Mouse (Mus musculus) thymus, adult 2 months (tissue): ENCODE results near the gene Entpd3. TPM values are rescaled to one million over a fixed set of nuclear protein-coding genes. Genes with fewer than 3 reads are reported as not detected.
A peak's percentile ranks its signal among the peaks of the same experiment; 100 is the strongest.

Source experiments
- DNase-seq: peaks from one replicate; pipeline ENCODE4 v3.0.0; 2021
- H3K27ac ChIP-seq: fragments of 200-500 bp; 2 replicates; pipeline ENCODE4 v1.5.1; 2012; ENCODE audit warnings: low read length, control low read depth; ENCODE audit not compliant: control insufficient read depth, insufficient read depth
- H3K27me3 ChIP-seq: fragments of 200-500 bp; 2 replicates; pipeline ENCODE4 v1.6.1; 2012; ENCODE audit warnings: mild to moderate bottlenecking, low read length, moderate library complexity, mixed read lengths; ENCODE audit not compliant: control insufficient read depth, insufficient read depth
- H3K36me3 ChIP-seq: fragments of 200-500 bp; 2 replicates; pipeline ENCODE4 v1.6.1; 2012; ENCODE audit warnings: mild to moderate bottlenecking, low read length, moderate library complexity; ENCODE audit not compliant: control insufficient read depth, insufficient read depth
- H3K4me1 ChIP-seq: fragments of 200-500 bp; replicated peaks from 2 replicates; pipeline ENCODE4 v1.6.1; 2012; ENCODE audit warnings: low read length; ENCODE audit not compliant: control insufficient read depth, insufficient read depth
- H3K4me3 ChIP-seq: fragments of 200-500 bp; 2 replicates; pipeline ENCODE4 v1.5.1; 2012; ENCODE audit warnings: mild to moderate bottlenecking, low read length, control low read depth, moderate library complexity; ENCODE audit not compliant: control insufficient read depth, insufficient read depth
- CTCF ChIP-seq: fragments of 200-500 bp; IDR thresholded peaks from 2 replicates; pipeline ENCODE4 v1.5.1; 2012; ENCODE audit warnings: mild to moderate bottlenecking, control low read depth, low read length, moderate library complexity, borderline replicate concordance; ENCODE audit not compliant: control insufficient read depth, poor library complexity, insufficient read depth; ENCODE audit errors: extremely low read depth
- POLR2A ChIP-seq: fragments of 200-500 bp; IDR thresholded peaks from 2 replicates; pipeline ENCODE4 v1.6.1; 2012; ENCODE audit warnings: mild to moderate bottlenecking, low read length, control low read depth, moderate library complexity; ENCODE audit not compliant: control insufficient read depth, poor library complexity, insufficient read depth; ENCODE audit errors: extremely low read depth
- WGBS: fragments of 180-500 bp; shearing (Covaris S2); methylation state at CpG from one replicate; pipeline ENCODE4 v1.1.7; 2018; 5-methylcytosine and 5-hydroxymethylcytosine counted together
- polyA plus RNA-seq: library from polyadenylated mRNA; depleted of rRNA; stranded (reverse); fragments of >200 nt; gene quantifications from 2 replicates; pipeline ENCODE4 v1.2.3, GENCODE M21; 2012; rRNA removed

Gene Entpd3
- polyA plus RNA-seq, 1 experiment: 2.0 TPM

DNA sequence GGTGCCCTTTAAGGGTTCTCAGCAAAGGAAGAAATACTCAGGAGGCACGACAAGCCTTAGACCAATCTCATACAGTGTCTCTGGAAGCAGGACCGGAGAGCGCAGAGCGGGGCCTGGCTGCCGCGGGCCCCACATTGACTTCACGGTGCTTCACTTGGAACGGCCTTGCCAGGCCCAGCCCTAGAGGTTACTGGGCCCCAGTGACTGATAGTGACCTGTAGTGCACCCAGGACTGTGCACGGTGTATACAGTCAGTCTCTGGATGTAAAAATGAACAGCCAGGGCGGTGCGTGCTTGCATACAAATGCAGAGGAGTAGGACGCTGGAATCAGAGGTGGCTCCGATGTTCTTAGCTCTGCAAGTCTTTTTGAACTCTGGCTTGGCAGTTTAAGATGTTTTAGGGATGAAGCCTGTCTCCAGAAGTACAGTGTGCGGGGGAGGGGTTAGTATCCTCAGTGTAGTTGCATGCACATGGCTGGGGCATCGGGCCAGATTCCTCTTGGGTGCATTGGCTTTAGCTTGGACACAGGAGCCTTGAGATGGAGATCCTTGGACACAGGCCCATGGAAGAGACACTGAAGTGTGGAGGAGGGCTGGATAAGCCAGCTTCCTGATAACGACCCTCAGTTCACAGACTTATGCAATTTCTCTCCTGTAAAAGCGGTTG, 62.7 kb downstream of the Entpd3 start:
- 68% methylated on average over 17 of the region's 17 CpGs for WGBS
- DNase-seq: no peak
- Histone ChIP-seq H3K36me3 (no peaks in the 10 kb centered on the region), H3K4me1 (no peaks in the 10 kb centered on the region; the same call in 1 of the 2 replicates), H3K27me3 (no peaks in the 10 kb centered on the region), H3K27ac (no peak overlapping the region), H3K4me3 (no peak overlapping the region)
- TF ChIP-seq POLR2A (no peak), CTCF (no peak)

DNA sequence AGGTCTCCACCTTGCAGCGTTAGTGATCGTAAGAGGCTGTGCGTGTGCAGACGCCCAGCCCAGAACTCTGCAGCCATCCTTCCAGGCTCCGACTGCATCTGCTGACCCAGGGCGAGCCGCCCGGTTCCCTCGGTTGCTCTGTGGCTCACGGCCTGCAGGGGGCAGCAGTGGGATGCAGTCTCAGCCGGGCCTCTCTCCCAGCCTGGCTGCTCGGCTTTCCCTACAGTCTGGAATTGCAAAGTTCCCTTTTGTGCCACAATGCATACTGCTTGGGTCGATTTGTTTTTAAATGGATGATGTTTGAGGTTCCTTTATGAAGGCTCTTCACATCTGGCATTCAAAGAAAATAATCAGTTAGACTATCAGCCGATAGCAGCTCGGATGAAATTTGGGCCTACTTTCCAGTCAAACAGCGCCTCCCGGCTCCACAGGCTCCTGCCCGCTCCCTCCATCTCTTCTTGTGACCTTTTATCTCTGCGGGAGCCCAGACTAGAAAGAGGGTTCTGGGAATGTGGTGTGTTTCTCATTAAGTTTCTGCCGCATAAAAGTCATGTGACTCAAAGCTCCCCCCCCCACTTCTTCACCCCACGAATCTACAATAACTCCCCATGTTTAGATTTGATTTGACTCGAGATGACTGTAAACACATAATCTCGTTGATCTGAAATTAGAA, 63.4 kb downstream of the Entpd3 start:
- no peaks in the 10 kb centered on the region for H3K36me3 ChIP-seq
- H3K27me3 ChIP-seq: no peaks in the 10 kb centered on the region
- TF ChIP-seq CTCF: peak; percentile 94
- no peak for TF ChIP-seq POLR2A
- H3K27ac ChIP-seq: no peak overlapping the region
- no peaks in the 10 kb centered on the region; the same call in 1 of the 2 replicates for H3K4me1 ChIP-seq
- H3K4me3 ChIP-seq: no peak overlapping the region
- 32% methylated on average over 23 of the region's 23 CpGs for WGBS
- peak; percentile 76 for DNase-seq

DNA sequence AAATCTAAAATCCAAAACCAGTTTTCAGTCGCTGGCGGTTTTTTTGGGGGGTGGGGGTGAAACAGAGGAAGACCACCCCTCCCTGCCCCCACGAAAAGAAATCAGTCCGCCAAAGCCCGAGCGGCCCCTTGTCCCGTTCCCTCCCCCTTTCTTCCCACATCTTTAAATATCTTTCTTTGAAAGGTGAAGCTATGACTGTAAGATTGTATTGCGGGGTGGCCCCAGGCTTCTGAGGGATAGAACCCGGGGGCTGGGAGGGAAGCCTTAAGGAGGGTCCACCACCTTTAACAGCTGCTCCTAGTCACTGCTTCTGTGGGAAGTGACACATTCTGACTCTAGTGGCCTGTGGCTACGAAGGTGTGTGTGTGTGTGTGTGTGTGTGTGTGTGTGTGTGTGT, 63.9 kb downstream of the Entpd3 start:
- Histone ChIP-seq H3K27me3 (no peaks in the 10 kb centered on the region), H3K36me3 (no peaks in the 10 kb centered on the region), H3K4me1 (no peaks in the 10 kb centered on the region; the same call in 1 of the 2 replicates), H3K4me3 (no peak overlapping the region), H3K27ac (no peak overlapping the region)
- no peak for DNase-seq
- TF ChIP-seq POLR2A: no peak
- WGBS: 84% methylated on average over 10 of the region's 10 CpGs

DNA sequence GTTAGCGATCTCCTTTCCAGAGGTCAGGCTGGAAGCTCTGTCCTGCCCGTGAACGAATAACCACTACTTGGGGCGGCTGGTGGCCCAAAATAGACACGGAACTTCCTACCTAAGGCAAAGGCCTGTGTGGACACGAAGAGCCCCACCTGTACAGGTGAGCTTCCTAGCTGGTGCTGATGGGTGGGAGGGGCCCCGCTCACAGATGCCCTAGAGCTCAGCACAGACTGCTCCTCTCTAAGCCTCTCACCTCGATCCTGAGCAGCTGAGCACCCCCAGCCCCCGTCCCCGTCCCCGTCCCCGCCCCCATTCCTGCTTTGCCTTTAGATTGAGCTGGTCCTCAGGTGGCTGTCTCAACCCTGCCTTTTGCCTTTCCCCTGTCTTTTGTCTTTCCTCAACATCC, 64.3 kb downstream of the Entpd3 start:
- no peak overlapping the region for H3K27ac ChIP-seq
- no peak for TF ChIP-seq POLR2A
- TF ChIP-seq CTCF: no peak
- H3K4me1 ChIP-seq: no peaks in the 10 kb centered on the region; the same call in 1 of the 2 replicates
- DNase-seq: no peak
- WGBS: 87% methylated on average over 11 of the region's 12 CpGs
- H3K4me3 ChIP-seq: no peak overlapping the region
- H3K27me3 ChIP-seq: no peaks in the 10 kb centered on the region
- H3K36me3 ChIP-seq: no peaks in the 10 kb centered on the region

DNA sequence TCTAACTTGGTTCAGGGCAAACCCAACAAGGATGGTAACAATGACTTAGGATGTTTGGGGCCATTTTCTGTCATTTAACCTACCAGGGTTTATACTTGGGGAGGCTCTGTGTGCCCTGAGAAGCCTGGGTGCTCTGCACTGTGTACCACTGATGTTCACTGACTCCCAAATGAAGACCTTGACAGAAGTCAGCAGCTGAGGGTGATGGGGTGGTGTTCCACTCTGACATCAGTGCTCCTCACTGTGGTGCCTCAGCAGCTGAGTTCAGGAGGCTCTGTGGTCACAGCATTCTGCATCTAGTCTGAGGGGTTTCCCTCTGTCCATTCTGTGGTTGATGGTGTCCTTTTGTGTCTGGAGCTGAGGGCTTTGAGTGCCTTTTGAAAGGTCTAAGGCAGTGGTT, 71.4 kb downstream of the Entpd3 start:
- TF ChIP-seq POLR2A: no peak
- no peak for TF ChIP-seq CTCF
- Histone ChIP-seq H3K36me3 (no peaks in the 10 kb centered on the region), H3K4me1 (no peaks in the 10 kb centered on the region), H3K27me3 (no peaks in the 10 kb centered on the region), H3K4me3 (no peak overlapping the region), H3K27ac (no peak overlapping the region)
- DNase-seq: no peak

DNA sequence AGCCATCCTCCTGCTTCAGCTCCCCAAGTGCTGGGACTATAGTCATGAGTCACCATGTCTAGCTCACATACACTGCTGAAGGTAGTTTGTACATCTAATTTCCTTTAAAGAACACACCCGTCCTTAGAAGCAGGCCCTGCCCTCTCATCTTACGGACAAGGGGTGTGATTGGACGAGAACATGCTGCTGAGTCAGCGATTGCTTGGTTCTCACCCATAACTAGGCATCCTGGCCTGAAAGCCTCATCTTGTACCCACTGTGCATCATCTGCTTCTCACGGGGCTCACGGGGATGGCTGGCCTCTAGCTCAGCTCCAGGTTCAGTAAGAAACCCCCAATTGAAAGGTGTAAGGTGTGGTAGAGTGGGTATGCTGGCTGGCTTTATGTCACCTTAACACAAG, 74.4 kb downstream of the Entpd3 start:
- no peaks in the 10 kb centered on the region for H3K4me1 ChIP-seq
- TF ChIP-seq POLR2A: no peak
- TF ChIP-seq CTCF: no peak
- DNase-seq: no peak
- H3K36me3 ChIP-seq: no peaks in the 10 kb centered on the region
- H3K27ac ChIP-seq: no peak overlapping the region
- no peak overlapping the region for H3K4me3 ChIP-seq
- WGBS: 93% methylated on average over 6 of the region's 6 CpGs
- H3K27me3 ChIP-seq: no peaks in the 10 kb centered on the region

Other genes starting within 250 kb of the Entpd3 start
- 0.31 and 1.5 TPM in 2 replicates for gene Myrip, start 238.3 kb upstream of the Entpd3 start, polyA plus RNA-seq
- 94.4 and 113 TPM in 2 replicates for gene Eif1b, start 47.6 kb upstream of the Entpd3 start, polyA plus RNA-seq
- gene Rpl14, start 31.6 kb downstream of the Entpd3 start, polyA plus RNA-seq: 585 and 677 TPM in 2 replicates